Mouse (Mus musculus): ENCODE measurements around the gene Wfdc11. TPM values are rescaled to one million over a fixed set of nuclear protein-coding genes. Genes with fewer than 3 reads are reported as not detected.
A peak's percentile ranks its signal among the peaks of the same experiment; 100 is the strongest.
"Not testable (repeated sequence)": the region's sequence is repeated elsewhere in the genome, so short reads cannot be mapped to it uniquely, and the experiment has no call there.

The Wfdc11 gene
- total RNA-seq, 1 experiment from 2014 or later, result not detected

DNA sequence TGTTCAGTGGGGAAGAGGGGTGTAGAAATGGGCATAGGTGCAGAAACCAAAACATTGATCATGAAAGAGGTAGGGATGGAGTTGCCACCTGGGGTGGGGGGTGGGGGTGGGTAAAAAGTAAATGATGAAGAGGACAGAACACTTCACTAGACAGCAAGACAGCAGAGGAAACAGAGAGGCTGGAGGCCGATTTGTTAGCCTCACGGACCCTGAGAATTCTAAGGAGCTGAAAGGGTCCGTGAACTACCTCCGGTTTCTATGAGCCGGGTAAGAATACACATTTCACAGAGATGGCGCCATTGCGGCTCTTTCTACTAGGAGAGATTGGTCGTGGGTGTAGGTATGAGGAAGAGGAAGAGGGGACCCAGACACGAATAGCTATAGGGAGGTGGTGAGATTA, 17.4 kb downstream of the Wfdc11 start, which contains the start of gene Wfdc9:
Wfdc9 (minus strand) TSS at position 101 of the 400 bp plus-strand sequence.
- ATAC-seq (replicated peaks in 1 of 2; ENCODE audit: insufficient read depth in 1 of 2, low FRiP score in 2 of 2, low TSS enrichment in 1 of 2, low read depth in 1 of 2, poor library complexity in 2 of 2, severe bottlenecking in 2 of 2), result no peak

DNA sequence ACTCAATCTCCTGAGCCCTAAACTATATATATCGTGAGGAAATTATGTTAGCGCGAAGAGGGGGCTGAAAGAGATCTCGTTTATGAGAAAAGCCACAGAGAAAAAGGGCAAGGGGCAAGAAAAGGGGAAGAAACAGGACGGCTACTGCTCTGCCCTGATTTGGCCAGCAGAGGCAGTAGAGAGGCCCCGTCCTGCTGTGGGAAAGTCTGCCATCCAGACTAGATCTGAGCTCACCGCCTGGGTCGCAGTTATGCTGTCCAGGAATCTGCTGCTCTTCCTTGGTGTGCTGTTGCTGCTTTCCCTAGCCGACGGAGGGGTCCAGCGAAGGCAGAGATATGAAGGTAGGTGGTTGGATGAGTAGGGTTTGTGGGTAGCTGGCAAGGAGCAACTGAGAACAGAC, 18.0 kb downstream of the Wfdc11 start, which contains the start of gene Wfdc10:
Wfdc10 (plus strand) TSS at position 189 of the 400 bp plus-strand sequence.
- peak; percentile 86 to 90 for ATAC-seq (replicated peaks in 1 of 2; ENCODE audit: insufficient read depth in 1 of 2, low FRiP score in 2 of 2, low TSS enrichment in 1 of 2, low read depth in 1 of 2, poor library complexity in 2 of 2, severe bottlenecking in 2 of 2)

DNA sequence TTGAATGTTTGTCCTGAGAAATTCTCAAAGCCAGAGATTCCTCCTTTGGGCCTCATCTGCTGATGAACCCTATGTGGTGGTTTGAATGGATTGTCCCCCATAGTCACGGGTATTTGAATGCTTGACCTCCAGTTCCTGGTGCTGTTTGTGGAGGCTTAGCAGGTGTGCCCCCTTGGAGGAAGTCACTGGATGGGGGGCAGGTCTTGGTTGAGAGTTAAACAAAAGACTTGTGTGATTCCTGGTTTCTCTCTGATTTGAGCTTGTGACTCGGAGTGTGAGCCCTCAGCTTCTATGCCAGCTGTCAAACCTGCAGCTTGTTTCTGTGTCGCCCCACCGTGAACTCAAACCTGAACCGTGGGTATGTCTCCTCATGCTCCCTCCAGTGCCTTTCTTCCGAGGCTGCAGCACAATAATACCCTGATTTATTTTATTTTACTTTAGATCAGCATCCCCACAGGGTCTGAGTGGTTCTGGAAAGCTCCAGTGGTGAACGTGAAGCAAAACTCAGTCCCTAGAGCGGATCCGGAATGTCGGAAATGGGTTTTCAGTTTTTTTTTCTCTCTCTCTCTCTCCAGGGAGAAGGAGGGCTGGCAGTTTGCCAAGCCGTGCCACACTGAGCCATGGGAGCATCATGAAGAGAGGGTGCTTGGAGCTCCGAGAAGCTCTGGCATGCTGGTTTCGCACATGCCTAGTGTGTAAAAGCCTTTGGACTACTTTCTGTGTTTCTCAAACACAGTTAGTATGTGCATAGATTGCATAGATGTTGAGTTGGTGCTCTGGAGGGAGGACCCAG, 31.8 kb downstream of the Wfdc11 start:
- ATAC-seq (replicated peaks in 1 of 2; ENCODE audit: insufficient read depth in 1 of 2, low FRiP score in 2 of 2, low TSS enrichment in 1 of 2, low read depth in 1 of 2, poor library complexity in 2 of 2, severe bottlenecking in 2 of 2), result no peak

DNA sequence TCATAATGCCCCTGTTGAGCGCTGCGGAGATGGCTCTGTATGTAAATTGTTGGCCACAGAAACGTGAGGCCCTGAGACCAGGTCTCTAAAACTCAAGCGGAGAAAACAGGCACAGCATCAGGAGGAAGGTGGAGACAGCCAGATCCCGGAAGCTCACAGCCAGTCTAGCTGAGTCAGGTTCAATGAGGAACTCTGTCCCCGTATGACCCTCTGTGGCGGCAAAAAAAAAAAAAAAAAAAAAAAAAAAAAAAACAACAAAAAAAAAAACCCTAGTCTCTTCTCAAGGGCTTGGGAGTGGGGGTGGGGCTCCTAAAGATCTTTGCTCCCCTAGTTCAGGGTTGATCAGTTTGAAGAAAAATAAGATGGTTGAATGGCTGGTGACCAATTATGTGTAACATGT, 32.8 kb downstream of the Wfdc11 start:
- peak; percentile 94 to 99 for ATAC-seq (replicated peaks in 1 of 2; ENCODE audit: insufficient read depth in 1 of 2, low FRiP score in 2 of 2, low TSS enrichment in 1 of 2, low read depth in 1 of 2, poor library complexity in 2 of 2, severe bottlenecking in 2 of 2)

DNA sequence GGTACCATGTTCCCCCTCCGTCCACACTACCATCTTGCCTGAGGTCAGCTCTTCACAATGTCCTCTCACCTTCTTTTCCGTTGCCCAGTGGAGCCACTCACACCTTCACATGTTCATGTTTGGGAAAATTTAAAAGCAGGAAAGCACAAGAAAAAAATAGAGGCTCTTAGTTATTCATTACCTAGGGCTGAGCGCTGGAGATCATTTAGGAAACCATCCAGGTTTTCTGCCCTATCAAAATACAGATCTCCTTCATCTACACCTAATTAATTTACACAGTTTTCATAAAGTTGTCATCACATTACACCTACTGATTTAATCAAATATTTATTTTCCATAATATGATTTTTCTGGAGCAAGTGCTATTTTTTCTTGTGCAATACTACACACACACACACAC, 35.2 kb downstream of the Wfdc11 start, which contains the start of gene Wfdc16:
Wfdc16 (minus strand) TSS at position 101 of the 400 bp plus-strand sequence.
- no peak for ATAC-seq (replicated peaks in 1 of 2; ENCODE audit: insufficient read depth in 1 of 2, low FRiP score in 2 of 2, low TSS enrichment in 1 of 2, low read depth in 1 of 2, poor library complexity in 2 of 2, severe bottlenecking in 2 of 2)

DNA sequence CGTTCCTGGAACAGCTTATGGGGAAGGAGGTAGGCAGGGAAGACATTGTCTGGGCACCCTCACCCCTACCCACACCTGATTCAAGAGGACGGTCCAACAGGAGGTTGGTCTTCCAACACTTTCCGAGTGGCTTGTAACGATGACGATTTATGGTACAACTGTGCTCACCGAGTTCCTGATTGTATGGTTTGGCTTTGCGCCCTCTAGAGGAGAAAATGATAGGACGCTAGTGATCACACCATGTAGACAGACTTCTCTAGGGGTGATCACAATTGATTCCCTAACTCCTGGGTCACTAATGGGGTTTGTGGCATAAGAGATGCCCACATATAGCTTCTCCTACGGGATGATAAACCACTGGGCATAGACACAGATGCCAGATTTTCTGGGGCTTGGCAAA, 38.6 kb downstream of the Wfdc11 start:
- no peak for ATAC-seq (replicated peaks in 1 of 2; ENCODE audit: insufficient read depth in 1 of 2, low FRiP score in 2 of 2, low TSS enrichment in 1 of 2, low read depth in 1 of 2, poor library complexity in 2 of 2, severe bottlenecking in 2 of 2)

DNA sequence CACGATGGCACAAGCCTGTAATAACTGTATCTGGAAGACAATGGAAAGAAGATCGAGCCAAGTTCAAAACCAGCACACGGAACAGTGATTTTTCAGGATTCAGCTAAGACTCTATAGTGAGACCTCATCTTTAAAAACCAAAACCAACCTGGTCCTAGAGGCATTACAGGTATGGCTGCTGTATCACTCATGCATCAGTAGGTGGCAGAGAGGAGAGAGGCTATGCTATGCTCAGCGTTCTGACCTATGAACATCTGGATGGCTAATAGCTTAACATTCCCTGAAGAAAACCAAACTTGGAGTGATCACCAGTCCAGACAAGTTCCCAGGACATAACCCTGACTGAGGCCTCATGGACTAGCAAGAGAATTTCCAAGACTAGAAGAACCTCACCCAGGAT, 52.1 kb downstream of the Wfdc11 start:
- no peak for ATAC-seq (replicated peaks in 1 of 2; ENCODE audit: insufficient read depth in 1 of 2, low FRiP score in 2 of 2, low TSS enrichment in 1 of 2, low read depth in 1 of 2, poor library complexity in 2 of 2, severe bottlenecking in 2 of 2)

DNA sequence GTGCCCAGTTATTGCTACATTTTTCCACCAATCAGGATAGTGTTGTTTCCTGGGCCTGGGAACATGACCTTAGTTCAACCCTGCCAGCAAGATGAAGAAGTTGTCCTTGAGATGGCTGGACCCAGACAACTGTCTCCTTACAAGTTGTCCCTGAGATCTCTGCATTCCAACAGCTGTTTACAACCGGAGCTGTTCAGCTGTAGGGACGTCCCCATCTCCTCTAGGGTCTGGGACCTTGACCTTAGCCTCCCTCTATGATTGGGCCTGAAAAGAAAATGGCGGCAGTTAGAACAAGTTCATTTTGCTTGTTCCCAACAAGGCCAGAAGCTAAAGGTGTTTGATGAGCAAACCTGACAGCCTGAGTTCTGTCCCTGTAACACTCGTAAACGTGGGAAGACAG, 54.8 kb downstream of the Wfdc11 start:
- no peak for ATAC-seq (replicated peaks in 1 of 2; ENCODE audit: insufficient read depth in 1 of 2, low FRiP score in 2 of 2, low TSS enrichment in 1 of 2, low read depth in 1 of 2, poor library complexity in 2 of 2, severe bottlenecking in 2 of 2)

DNA sequence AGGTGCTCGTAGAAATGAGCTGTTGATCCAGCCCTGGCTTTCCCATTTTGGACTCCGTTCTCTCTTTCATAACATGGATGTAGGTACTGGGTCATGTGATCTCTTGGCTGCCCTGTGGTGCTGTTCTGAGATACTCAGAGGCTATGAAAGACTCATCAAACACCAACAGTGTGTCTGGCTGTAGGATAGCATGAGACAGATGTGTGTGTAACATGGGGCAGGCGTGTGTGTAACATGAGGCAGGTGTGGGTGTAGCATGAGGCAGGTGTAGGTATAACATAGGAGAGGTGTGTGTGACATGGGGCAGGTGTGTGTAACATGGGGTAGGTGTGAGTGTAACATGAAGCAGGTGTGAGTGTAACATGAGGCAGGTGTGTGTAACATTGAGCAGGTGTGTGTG, 58.5 kb downstream of the Wfdc11 start:
- ATAC-seq (replicated peaks in 1 of 2; ENCODE audit: insufficient read depth in 1 of 2, low FRiP score in 2 of 2, low TSS enrichment in 1 of 2, low read depth in 1 of 2, poor library complexity in 2 of 2, severe bottlenecking in 2 of 2), result no peak

DNA sequence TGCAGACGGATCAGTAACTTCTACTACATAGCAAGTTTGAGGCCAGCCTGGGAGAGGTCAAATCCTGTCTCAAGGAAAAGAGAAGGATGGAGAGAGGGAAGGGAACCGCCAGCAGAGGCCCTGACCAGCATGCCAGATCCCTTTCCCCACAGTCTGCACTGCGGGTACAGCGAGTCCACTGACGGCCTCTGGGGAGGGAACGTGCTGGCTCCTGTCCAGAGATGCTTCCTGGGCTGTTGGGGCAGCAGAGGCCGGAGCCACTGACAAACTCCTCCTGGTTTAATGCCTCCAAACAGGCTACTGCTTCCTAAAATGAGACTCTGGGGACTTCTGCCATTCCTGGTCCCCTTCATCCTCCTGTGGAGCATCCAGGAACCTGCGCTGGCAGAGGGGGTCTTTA, 60.4 kb downstream of the Wfdc11 start, which contains the start of the genes Wfdc6b and Wfdc8:
Wfdc6b (plus strand) TSS at position 52 of the 400 bp plus-strand sequence.
Wfdc8 (minus strand) TSS at position 156 of the 400 bp plus-strand sequence.
- not testable (repeated sequence) for ATAC-seq (replicated peaks in 1 of 2; ENCODE audit: insufficient read depth in 1 of 2, low FRiP score in 2 of 2, low TSS enrichment in 1 of 2, low read depth in 1 of 2, poor library complexity in 2 of 2, severe bottlenecking in 2 of 2)

Other genes starting within 250 kb of the Wfdc11 start
- gene Sdc4, start 230.2 kb downstream of the Wfdc11 start, total RNA-seq (2017), result 11.6 and 17.7 TPM in 2 replicates
- 17.0 and 20.7 TPM in 2 replicates for gene Sys1, start 217.1 kb downstream of the Wfdc11 start, total RNA-seq (2017)
- 1.7 TPM in 1 of 2 replicates, not detected in the other for gene Gm20458, start 213.1 kb downstream of the Wfdc11 start, total RNA-seq (2017)
- gene Trp53tg5, start 200.4 kb downstream of the Wfdc11 start, total RNA-seq (2017), result not detected in 2 replicates
- 1.6 TPM in 1 of 2 replicates, not detected in the other for gene Dbndd2, start 188.0 kb downstream of the Wfdc11 start, total RNA-seq (2017)
- 28.1 and 28.2 TPM in 2 replicates for gene Pigt, start 176.6 kb downstream of the Wfdc11 start, total RNA-seq (2017)
- gene Wfdc2, start 111.7 kb downstream of the Wfdc11 start, total RNA-seq (2017), result 7.5 and 11.6 TPM in 2 replicates
- gene Spint3, start 100.6 kb downstream of the Wfdc11 start, total RNA-seq (2017), result not detected in 2 replicates
- not detected in 2 replicates for gene Wfdc6a, start 88.6 kb downstream of the Wfdc11 start, total RNA-seq (2017)
- not detected in 2 replicates for gene Eppin, start 80.5 kb downstream of the Wfdc11 start, total RNA-seq (2017)
- gene Wfdc6b, start 60.6 kb downstream of the Wfdc11 start, total RNA-seq (2017), result not detected in 2 replicates
- gene Wfdc8, start 60.5 kb downstream of the Wfdc11 start, total RNA-seq (2017), result not detected in 2 replicates
- gene Wfdc16, start 35.3 kb downstream of the Wfdc11 start, total RNA-seq (2017), result not detected in 2 replicates
- 3.5 TPM in 1 of 2 replicates, not detected in the other for gene Wfdc10, start 18.0 kb downstream of the Wfdc11 start, total RNA-seq (2017)
- not detected in 2 replicates for gene Wfdc9, start 17.5 kb downstream of the Wfdc11 start, total RNA-seq (2017)
- not detected in 2 replicates for gene Wfdc13, start 11.0 kb upstream of the Wfdc11 start, total RNA-seq (2017)
- gene Spint4, start 24.4 kb upstream of the Wfdc11 start, total RNA-seq (2017), result not detected in 2 replicates
- gene Spint5, start 41.2 kb upstream of the Wfdc11 start, total RNA-seq (2017), result not detected in 2 replicates
- gene Wfdc3, start 71.8 kb upstream of the Wfdc11 start, total RNA-seq (2017), result 1.6 and 1.9 TPM in 2 replicates
- gene Dnttip1, start 71.9 kb upstream of the Wfdc11 start, total RNA-seq (2017), result 22.9 and 31.3 TPM in 2 replicates
- 60.3 and 131 TPM in 2 replicates for gene Ube2c, start 95.8 kb upstream of the Wfdc11 start, total RNA-seq (2017)
- gene Tnnc2, start 105.9 kb upstream of the Wfdc11 start, total RNA-seq (2017), result 1.6 TPM in 1 of 2 replicates, not detected in the other
- gene Snx21, start 111.7 kb upstream of the Wfdc11 start, total RNA-seq (2017), result 2.0 and 2.2 TPM in 2 replicates
- gene Acot8, start 130.8 kb upstream of the Wfdc11 start, total RNA-seq (2017), result 7.5 and 28.1 TPM in 2 replicates
- 2.5 and 4.1 TPM in 2 replicates for gene Zswim3, start 131.0 kb upstream of the Wfdc11 start, total RNA-seq (2017)
- 1.9 and 2.4 TPM in 2 replicates for gene Zswim1, start 148.6 kb upstream of the Wfdc11 start, total RNA-seq (2017)
- gene Spata25, start 154.4 kb upstream of the Wfdc11 start, total RNA-seq (2017), result not detected in 2 replicates
- gene Ctsa, start 158.8 kb upstream of the Wfdc11 start, total RNA-seq (2017), result 53.0 and 74.2 TPM in 2 replicates
- 2.1 TPM in 1 of 2 replicates, not detected in the other for gene Neurl2, start 159.4 kb upstream of the Wfdc11 start, total RNA-seq (2017)
- gene Pltp, start 183.6 kb upstream of the Wfdc11 start, total RNA-seq (2017), result 0.55 and 0.56 TPM in 2 replicates
- gene Pcif1, start 205.2 kb upstream of the Wfdc11 start, total RNA-seq (2017), result 19.7 and 23.4 TPM in 2 replicates
- gene Zfp335, start 237.7 kb upstream of the Wfdc11 start, total RNA-seq (2017), result 6.6 and 10.5 TPM in 2 replicates